Mouse (Mus musculus): ENCODE data around the gene Tmem42. TPM values are rescaled to one million over a fixed set of nuclear protein-coding genes. Genes with fewer than 3 reads are reported as not detected.

The Tmem42 gene
- polyA plus RNA-seq, 1 experiment from 2014 or later = 20.3 TPM

Other genes with a start within 250 kb of the Tmem42 start
- gene Tcaim, start 215.8 kb upstream of the Tmem42 start, polyA plus RNA-seq (2016; fragmentation: Nextera tagmentation; extraction: Ambion mirVana) = 4.6 and 5.8 TPM in 2 replicates
- gene Gm35549, start 177.3 kb upstream of the Tmem42 start, polyA plus RNA-seq (2016; fragmentation: Nextera tagmentation; extraction: Ambion mirVana) = 0.32 TPM in 1 of 2 replicates, not detected in the other
- 69.5 and 88.0 TPM in 2 replicates for gene Zfp445, start 155.3 kb upstream of the Tmem42 start, polyA plus RNA-seq (2016; fragmentation: Nextera tagmentation; extraction: Ambion mirVana)
- 3.6 and 4.6 TPM in 2 replicates for gene Zkscan7, start 135.6 kb upstream of the Tmem42 start, polyA plus RNA-seq (2016; fragmentation: Nextera tagmentation; extraction: Ambion mirVana)
- 33.1 and 35.9 TPM in 2 replicates for gene Zfp105, start 98.3 kb upstream of the Tmem42 start, polyA plus RNA-seq (2016; fragmentation: Nextera tagmentation; extraction: Ambion mirVana)
- 22.8 and 23.4 TPM in 2 replicates for gene 1110059G10Rik, start 70.3 kb upstream of the Tmem42 start, polyA plus RNA-seq (2016; fragmentation: Nextera tagmentation; extraction: Ambion mirVana)
- 88.7 and 88.9 TPM in 2 replicates for gene Kif15, start 70.3 kb upstream of the Tmem42 start, polyA plus RNA-seq (2016; fragmentation: Nextera tagmentation; extraction: Ambion mirVana)
- 0.68 and 0.70 TPM in 2 replicates for gene Tgm4, start 13.4 kb downstream of the Tmem42 start, polyA plus RNA-seq (2016; fragmentation: Nextera tagmentation; extraction: Ambion mirVana)
- 79.2 and 81.9 TPM in 2 replicates for gene Zdhhc3, start 91.9 kb downstream of the Tmem42 start, polyA plus RNA-seq (2016; fragmentation: Nextera tagmentation; extraction: Ambion mirVana)
- gene Exosc7, start 91.9 kb downstream of the Tmem42 start, polyA plus RNA-seq (2016; fragmentation: Nextera tagmentation; extraction: Ambion mirVana) = 138 and 157 TPM in 2 replicates
- gene Clec3b, start 129.6 kb downstream of the Tmem42 start, polyA plus RNA-seq (2016; fragmentation: Nextera tagmentation; extraction: Ambion mirVana) = 0.20 TPM in 1 of 2 replicates, not detected in the other
- gene Cdcp1, start 194.7 kb downstream of the Tmem42 start, polyA plus RNA-seq (2016; fragmentation: Nextera tagmentation; extraction: Ambion mirVana) = 0.47 and 0.48 TPM in 2 replicates
- 4.8 and 5.4 TPM in 2 replicates for gene Tmem158, start 239.4 kb downstream of the Tmem42 start, polyA plus RNA-seq (2016; fragmentation: Nextera tagmentation; extraction: Ambion mirVana)